Mouse (Mus musculus): ENCODE results near the gene Zkscan16. TPM values are rescaled to one million over a fixed set of nuclear protein-coding genes. Genes with fewer than 3 reads are reported as not detected.

Zkscan16 gene
- 0.07 and 0.13 TPM in 2 replicates for polyA plus RNA-seq (2012; rRNA removed)

GRCm38 (mm10) chr4:58943420-58944205 lies at the start of gene Zkscan16:
TSS of gene Zkscan16 (plus strand) at chr4:58943628.

GRCm38 (mm10) chr4:58912629-58913335 lies 30.6 kb upstream of the Zkscan16 start, which contains the start of gene Ecpas:
TSS of gene Ecpas (minus strand) at chr4:58912749.

GRCm38 (mm10) chr4:58986540-58987190 lies 43.2 kb downstream of the Zkscan16 start, which contains the start of gene Ptgr1:
TSS of gene Ptgr1 (minus strand) at chr4:58987119.

GRCm38 (mm10) chr4:58994762-58995161 lies 51.3 kb downstream of the Zkscan16 start, which contains the start of gene Dnajc25:
TSS of gene Dnajc25 (plus strand) at chr4:58995062.

GRCm38 (mm10) chr4:59002948-59003805 lies 59.7 kb downstream of the Zkscan16 start, which contains the start of gene Gm20503:
TSS of gene Gm20503 (plus strand) at chr4:59003210.

Other genes with a start within 250 kb of the Zkscan16 start
- gene Olfr267, start 155.9 kb upstream of the Zkscan16 start, polyA plus RNA-seq (2012; rRNA removed): 0.03 TPM in 1 of 2 replicates, not detected in the other
- gene Ecpas, start 30.9 kb upstream of the Zkscan16 start, polyA plus RNA-seq (2012; rRNA removed): 8.6 TPM in 2 replicates
- 6.6 and 7.4 TPM in 2 replicates for gene Ptgr1, start 43.5 kb downstream of the Zkscan16 start, polyA plus RNA-seq (2012; rRNA removed)
- gene Dnajc25, start 51.4 kb downstream of the Zkscan16 start, polyA plus RNA-seq (2012; rRNA removed): 3.5 and 3.6 TPM in 2 replicates
- gene Gm20503, start 59.6 kb downstream of the Zkscan16 start, polyA plus RNA-seq (2012; rRNA removed): not detected in 2 replicates
- gene Gng10, start 91.5 kb downstream of the Zkscan16 start, polyA plus RNA-seq (2012; rRNA removed): 10.5 and 11.0 TPM in 2 replicates
- not detected in 2 replicates for gene AI481877, start 195.4 kb downstream of the Zkscan16 start, polyA plus RNA-seq (2012; rRNA removed)
- gene Ugcg, start 245.6 kb downstream of the Zkscan16 start, polyA plus RNA-seq (2012; rRNA removed): 17.9 and 18.1 TPM in 2 replicates